Mouse (Mus musculus) bone marrow, adult 2 months (tissue): ENCODE measurements at regions not wholly inside any gene's neighbourhood (a gene's known extent, or its start where the extent isn't known, plus 50 kb on each side); places are given as distances from the start of the nearest gene placed in this dataset.

Experiments
- CTCF ChIP-seq: fragments of 200-500 bp; IDR thresholded peaks from 2 replicates; pipeline ENCODE4 v1.5.1; 2011; ENCODE audit warnings: low read length, control low read depth; ENCODE audit not compliant: control insufficient read depth, insufficient read depth
- POLR2A ChIP-seq: fragments of 200-500 bp; IDR thresholded peaks from 2 replicates; pipeline ENCODE4 v1.6.1; 2011; ENCODE audit warnings: low read depth, mild to moderate bottlenecking, control low read depth, low read length, borderline replicate concordance; ENCODE audit not compliant: control insufficient read depth

GRCm38 (mm10) chr10:111789264-111789663 is 183.2 kb upstream of the Krr1 start:
- no peak for TF ChIP-seq POLR2A
- TF ChIP-seq CTCF = no peak
